Mouse (Mus musculus): ENCODE data around the gene Rfx8.

Rfx8 gene

GRCm38 (mm10) chr1:39735493-39735892 is 14.7 kb upstream of the Rfx8 start:
- in situ Hi-C loops (cut with MboI, MseI) = no loop called here

- in situ Hi-C loops (cut with MboI, MseI) = no loop called here
Measured at GRCm38 (mm10) chr1:39734881-39735280, 14.1 kb upstream of the Rfx8 start.

- in situ Hi-C loops (cut with MboI, MseI) = no loop called here
Measured at GRCm38 (mm10) chr1:39734311-39734710, 13.5 kb upstream of the Rfx8 start.

- in situ Hi-C loops (cut with MboI, MseI) = no loop called here
Measured at GRCm38 (mm10) chr1:39733876-39734275, 13.1 kb upstream of the Rfx8 start.

DNA sequence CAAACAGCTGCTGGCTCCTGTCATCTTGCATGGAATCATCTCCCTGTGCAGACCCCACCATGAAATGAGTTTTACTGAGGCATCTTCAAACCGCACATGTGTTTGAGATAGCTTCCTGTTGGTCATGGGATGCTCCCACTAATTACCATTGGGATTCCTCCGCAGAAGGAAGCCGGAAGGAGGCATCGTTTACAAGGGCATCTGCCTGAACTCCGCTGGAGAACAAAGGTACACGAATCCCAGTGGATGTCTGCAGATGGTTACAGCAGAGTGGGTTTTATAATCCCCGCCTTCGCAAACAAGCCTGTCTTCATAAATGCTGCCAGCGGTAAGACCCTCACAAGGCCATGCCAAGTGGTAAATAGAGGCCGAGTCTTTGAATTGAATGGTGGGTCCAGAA is 11.3 kb upstream of the Rfx8 start:
- in situ Hi-C loops (cut with MboI, MseI) = no loop called here

- in situ Hi-C loops (cut with MboI, MseI) = no loop called here
Measured at GRCm38 (mm10) chr1:39731543-39731942, 10.7 kb upstream of the Rfx8 start.

DNA sequence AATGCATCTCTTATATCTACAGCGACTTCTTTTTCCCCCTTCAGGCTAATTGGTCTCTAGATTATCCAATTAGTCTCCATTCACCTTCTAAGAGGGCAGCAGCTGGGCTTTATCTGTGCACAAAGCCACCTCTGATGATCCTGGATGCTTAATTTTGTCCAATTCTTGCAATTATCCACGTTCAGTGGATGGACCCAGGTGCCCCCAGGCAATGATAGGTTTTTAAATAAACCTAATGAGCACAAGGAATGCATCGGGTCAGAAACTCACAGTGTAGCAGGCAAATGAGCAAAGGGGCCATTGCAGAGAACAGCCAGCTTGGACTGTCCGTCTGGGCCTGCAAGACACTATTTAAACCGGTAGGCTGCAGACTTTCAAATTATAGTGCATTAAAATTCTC is 10.1 kb upstream of the Rfx8 start:
- in situ Hi-C loops (cut with MboI, MseI) = no loop called here

GRCm38 (mm10) chr1:39729919-39730318 is 9.1 kb upstream of the Rfx8 start:
- in situ Hi-C loops (cut with MboI, MseI) = no loop called here

DNA sequence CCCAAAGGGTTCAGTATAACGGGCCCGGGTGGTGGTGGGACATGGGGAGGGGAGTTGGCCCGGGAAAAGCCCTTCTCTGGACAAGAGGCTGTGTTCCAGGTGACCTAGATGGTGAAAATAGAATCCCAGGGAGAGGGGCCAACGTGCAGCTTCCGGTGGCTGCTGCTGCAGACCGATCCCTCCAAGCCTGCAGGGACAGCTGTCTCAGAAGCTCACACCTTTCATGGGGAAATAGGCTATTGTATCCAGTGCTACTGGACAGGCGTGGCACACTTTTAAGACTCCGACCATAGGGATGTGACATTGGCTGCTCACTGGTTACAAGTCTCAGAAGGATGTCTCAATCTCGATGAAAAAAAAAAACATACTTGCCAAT is 542 bp upstream of the Rfx8 start:
- in situ Hi-C loops (cut with MboI, MseI) = no loop called here

DNA sequence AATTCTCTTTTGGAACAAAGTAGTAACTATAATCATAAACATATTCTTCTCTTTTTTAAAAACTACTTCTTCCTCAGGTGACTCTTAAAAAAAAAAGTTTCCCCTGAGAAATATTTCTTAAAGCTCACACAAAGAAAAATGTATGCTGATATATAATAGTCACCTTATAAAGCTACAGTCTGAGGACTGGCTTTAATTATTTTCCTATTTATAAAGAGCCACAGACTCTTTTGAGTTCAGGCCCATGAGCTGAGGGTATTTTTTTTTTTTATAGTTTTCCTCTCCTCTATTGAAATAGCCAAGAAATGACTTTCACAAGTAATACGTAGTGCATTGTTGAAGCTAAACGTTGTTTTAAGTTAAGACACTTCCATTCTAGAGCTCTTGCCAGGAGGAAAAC is 611 bp downstream of the Rfx8 start:
- in situ Hi-C loops (cut with MboI, MseI) = no loop called here

- in situ Hi-C loops (cut with MboI, MseI) = no loop called here
Measured at GRCm38 (mm10) chr1:39715551-39715950, 5.2 kb downstream of the Rfx8 start.

GRCm38 (mm10) chr1:39714729-39715128 is 6.1 kb downstream of the Rfx8 start:
- in situ Hi-C loops (cut with MboI, MseI) = no loop called here

- in situ Hi-C loops (cut with MboI, MseI) = no loop called here
Measured at GRCm38 (mm10) chr1:39713842-39714658, 6.7 kb downstream of the Rfx8 start.

DNA sequence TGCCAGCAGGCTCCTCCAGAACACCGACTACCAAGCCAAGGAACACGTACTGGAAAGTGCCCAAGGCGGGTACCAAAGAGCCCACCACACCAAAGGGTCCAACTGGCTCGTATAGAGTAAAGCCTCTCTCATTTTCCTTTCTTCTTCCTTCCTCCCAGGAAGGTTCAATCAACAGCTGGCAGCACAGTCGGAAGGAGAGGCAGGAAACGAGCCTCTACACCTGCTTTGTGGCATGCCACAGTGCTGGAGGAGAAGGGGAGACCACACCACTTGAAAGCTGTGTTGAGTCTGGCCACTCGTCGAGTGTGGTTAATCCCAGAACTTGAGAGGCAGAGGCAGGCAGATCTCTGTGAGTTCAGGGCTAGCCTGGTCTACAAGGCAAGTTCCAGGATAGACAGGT is 7.5 kb downstream of the Rfx8 start:
- in situ Hi-C loops (cut with MboI, MseI) = no loop called here

- in situ Hi-C loops (cut with MboI, MseI) = no loop called here
Measured at GRCm38 (mm10) chr1:39712261-39712660, 8.5 kb downstream of the Rfx8 start.

- in situ Hi-C loops (cut with MboI, MseI) = no loop called here
Measured at GRCm38 (mm10) chr1:39710604-39711003, 10.2 kb downstream of the Rfx8 start.

DNA sequence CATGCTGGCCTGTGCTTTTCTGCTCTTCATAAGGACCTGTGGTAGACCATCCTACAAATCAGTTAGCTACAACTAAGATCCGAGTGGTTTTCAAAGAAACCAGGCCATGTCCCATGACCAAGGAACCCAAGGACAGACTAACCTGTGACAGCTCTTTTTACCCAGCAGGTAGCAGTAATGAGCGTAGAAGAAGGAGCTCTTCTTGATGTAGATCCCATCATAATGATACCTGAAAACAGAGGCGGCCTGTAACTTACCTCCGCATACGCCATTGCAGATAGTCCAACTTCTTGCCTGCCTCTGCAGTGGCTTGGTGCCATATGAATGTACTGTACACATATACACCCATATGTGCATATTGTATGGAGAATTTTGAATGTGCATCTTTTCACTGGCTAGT is 10.8 kb downstream of the Rfx8 start:
- in situ Hi-C loops (cut with MboI, MseI) = no loop called here

DNA sequence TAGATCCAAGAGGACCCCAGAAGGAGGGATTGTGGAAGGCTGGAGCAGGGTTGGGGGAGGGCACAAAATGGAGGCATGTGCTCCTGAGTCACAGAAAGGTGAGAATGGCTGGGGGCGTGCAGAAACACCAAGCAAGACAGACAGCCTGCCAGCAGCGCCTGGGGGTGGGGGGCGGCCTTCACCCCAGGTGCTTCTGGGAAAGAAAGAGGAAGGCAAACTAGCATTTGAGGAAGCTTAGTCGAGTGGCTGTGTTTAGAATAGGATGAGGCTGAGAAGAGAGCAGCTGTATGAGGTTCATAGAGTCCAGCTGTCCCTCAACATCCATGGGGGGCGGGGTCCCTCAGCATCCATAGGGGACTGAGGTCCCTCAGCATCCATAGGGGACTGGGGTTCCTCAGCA is 12.0 kb downstream of the Rfx8 start:
- in situ Hi-C loops (cut with MboI, MseI) = loop anchor here in 1 of 2 experiments (5.0 kb wide), 1 partner anchor 124 kb away; no protein-coding TSS in a partner anchor

- in situ Hi-C loops (cut with MboI, MseI) = loop anchor here in 1 of 2 experiments (5.0 kb wide), 1 partner anchor 45 kb away; no protein-coding TSS in a partner anchor
Measured at GRCm38 (mm10) chr1:39702216-39703046, 18.4 kb downstream of the Rfx8 start.

- in situ Hi-C loops (cut with MboI, MseI) = loop anchor here in 1 of 2 experiments (5.0 kb wide), 1 partner anchor 46 kb away; no protein-coding TSS in a partner anchor
Measured at GRCm38 (mm10) chr1:39701274-39701602, 19.6 kb downstream of the Rfx8 start.

DNA sequence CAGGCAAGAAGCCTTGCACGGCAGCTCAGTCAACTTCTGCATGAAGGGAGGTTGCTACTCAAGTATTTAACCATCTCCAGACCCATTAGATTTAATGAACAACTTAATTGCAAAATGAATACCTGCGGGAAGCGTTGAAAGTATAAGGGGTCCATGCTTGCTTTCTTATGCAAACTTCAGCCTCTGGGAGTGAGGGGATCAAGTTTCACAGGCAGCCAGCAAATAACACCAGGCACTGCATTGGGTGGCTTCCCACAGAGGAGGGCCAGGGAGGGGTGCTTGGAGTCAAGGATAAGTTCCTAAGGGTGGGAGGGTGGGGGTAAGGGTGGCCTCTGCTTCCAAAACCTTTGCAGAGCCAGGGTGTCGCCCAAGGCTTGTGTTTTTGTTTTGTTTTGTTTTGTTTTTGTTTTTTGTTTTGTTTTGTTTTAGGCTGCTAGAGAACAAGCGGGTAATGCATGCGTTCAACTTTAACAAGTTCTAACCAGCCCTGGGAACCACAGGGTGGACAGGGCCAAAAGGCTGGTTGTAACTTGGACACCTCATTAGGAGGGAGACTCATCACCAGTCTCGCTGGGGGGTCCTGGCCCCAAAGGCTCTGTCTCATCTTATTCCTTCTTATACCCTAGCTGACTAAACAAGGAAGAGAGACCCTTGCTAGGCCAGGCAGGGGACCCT is 20.1 kb downstream of the Rfx8 start:
- in situ Hi-C loops (cut with MboI, MseI) = loop anchor here in 1 of 2 experiments (5.0 kb wide), 1 partner anchor 47 kb away; no protein-coding TSS in a partner anchor

DNA sequence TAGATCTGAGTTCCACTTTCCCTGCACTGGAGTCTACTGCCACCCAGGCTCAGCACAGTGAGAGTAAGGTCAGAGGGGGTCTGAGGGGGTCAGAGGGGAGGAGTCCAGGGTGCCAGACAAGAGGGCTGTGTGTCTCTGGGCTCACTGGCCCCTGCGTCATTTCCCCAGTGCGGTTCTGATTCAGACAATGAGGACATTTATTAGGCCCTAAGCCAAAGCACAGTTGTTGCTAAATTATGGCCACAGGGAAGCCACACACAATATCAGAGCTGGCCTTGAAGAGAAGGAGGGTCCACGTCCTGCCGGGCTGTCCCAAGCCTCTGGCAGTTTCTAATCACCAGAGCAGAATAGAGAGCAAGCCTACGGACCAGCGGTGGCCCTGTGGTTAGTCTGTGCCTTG is 22.3 kb downstream of the Rfx8 start:
- in situ Hi-C loops (cut with MboI, MseI) = no loop called here
